8 mouse cellular contexts compared by ENCODE assay signal in the genomic region with DNA sequence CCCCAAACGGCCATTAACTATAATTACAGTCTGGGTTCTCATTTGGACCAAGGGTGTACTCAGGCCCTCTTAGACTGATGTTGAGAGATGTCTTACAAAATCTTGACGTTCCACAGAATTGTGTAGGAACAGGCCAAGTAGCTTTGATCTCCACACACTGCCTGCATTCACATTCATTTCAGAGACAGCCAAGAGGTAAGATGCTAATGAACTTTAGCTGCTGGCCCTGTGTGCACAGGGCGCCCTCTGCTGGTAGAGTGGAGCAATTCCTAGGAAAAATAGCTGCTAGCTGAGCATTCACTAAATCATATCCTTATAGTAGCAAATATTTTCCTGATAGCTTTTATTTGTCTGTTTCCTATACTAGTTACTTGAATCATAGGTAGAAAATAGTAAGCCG. TPM values are rescaled to one million over a fixed set of nuclear protein-coding genes. Genes with fewer than 3 reads are reported as not detected.
DNase-seq lines count a peak whose midpoint lies in the region; ATAC-seq lines count a peak whose summit lies in the region.

No protein-coding gene starts in this region.

- DNase-seq in ovary, adult 18-20 months (ENCODE audit: low spot score) = peak; percentile 28
- no peak for DNase-seq in ovary, postnatal 10 days (ENCODE audit: low spot score)
- peak; percentile 37 for DNase-seq in c-Kit-positive CD71-positive TER-119-negative erythroid progenitor cells, embryonic 14.5 days (ENCODE audit: low read depth)
- DNase-seq in hindlimb bud, embryonic 11.5 days (ENCODE audit: extremely low spot score, low read depth, low spot score) = peak; percentile 30
- peak; percentile 47 to 49 for DNase-seq in left cerebral cortex, postnatal 36 days (ENCODE audit: low spot score in 2 of 2)
- peak; percentile 74 for DNase-seq in thymus, postnatal 0 days (ENCODE audit: low spot score)

- no peaks in the 10 kb centered on the region for H3K27me3 ChIP-seq in forebrain, embryonic 13.5 days

- 20% methylated on average over 4 of the region's 4 CpGs for WGBS in forebrain, embryonic 13.5 days

- H3K4me3 ChIP-seq in forebrain, embryonic 13.5 days = no peak overlapping the region

- H3K36me3 ChIP-seq in forebrain, embryonic 13.5 days (ENCODE audit: poor library complexity, severe bottlenecking) = no peaks in the 10 kb centered on the region

- H3K27ac ChIP-seq in forebrain, embryonic 13.5 days = no peak overlapping the region

- no peak overlapping the region for H3K9ac ChIP-seq in forebrain, embryonic 13.5 days

- intact Hi-C loops in left cerebral cortex, postnatal 36 days (cut with DNase I) = loop anchor here (1.0 to 10.0 kb wide), 3 partner anchors 95 to 953 kb away; partner anchors contain the start of genes 1110059E24Rik and Abhd17b

- H3K9me3 ChIP-seq in forebrain, embryonic 13.5 days (replicated peaks) = no peaks in the 10 kb centered on the region

- ATAC-seq in forebrain, embryonic 13.5 days = peak; percentile 71; the same call in 1 of the 2 replicates
- ATAC-seq in neutrophil, adult 5-6 weeks (ENCODE audit: extremely low read depth, insufficient number of reproducible peaks, low FRiP score, poor library complexity, severe bottlenecking) = peak; percentile 97

- H3K4me1 ChIP-seq in forebrain, embryonic 13.5 days = no peaks in the 10 kb centered on the region

- no peak overlapping the region for H3K4me2 ChIP-seq in forebrain, embryonic 13.5 days

RNA-seq across cellular contexts. Expression of gene Cemip2, which starts 30.8 kb away (rescaled TPM):
- 54.2 and 61.3 TPM in 2 replicates for polyA plus RNA-seq in forebrain, embryonic 13.5 days (2015; fragmentation: Nextera tagmentation; extraction: Ambion mirVana)
- total RNA-seq in left cerebral cortex, postnatal 36 days (2021) = 10 to 100 TPM; 12.3 to 15.9 TPM
- 12.0 and 14.1 TPM in 2 replicates for total RNA-seq in neutrophil, adult 5-6 weeks (2017)
- polyA plus RNA-seq in thymus, postnatal 0 days (2015; fragmentation: Nextera tagmentation; extraction: Ambion mirVana) = 4.7 and 5.6 TPM in 2 replicates
